Mouse (Mus musculus): ENCODE results near the gene Mlh3. TPM values are rescaled to one million over a fixed set of nuclear protein-coding genes. Genes with fewer than 3 reads are reported as not detected.

Gene Mlh3
- total RNA-seq, 2 experiments from 2014 or later: 14.9 to 18.4 TPM

DNA sequence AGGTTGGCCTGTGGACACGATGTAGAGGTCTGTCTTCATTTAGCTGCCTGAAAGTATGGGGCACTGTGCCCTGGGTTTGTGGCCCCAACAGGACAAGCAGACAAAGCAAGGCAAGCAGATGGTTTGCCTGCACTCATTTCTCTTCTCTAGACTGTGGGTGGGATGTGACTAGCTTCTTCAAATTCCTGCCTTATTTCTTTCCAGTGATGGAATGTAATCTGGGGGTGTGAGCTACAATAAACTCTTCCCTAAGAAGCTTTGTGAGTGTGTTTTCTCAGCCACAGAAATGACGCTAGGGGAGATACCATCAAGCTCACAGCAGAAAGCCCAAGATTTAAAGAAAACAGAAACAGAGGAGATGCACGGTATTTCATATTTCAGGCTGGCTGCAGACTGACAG is 18.3 kb downstream of the Mlh3 start:
- DNase-seq (ENCODE audit: low spot score in 2 of 2): peak in 1 of 2 experiments; percentile 51
- intact Hi-C loops (cut with DNase I): no loop called here

GRCm38 (mm10) chr12:85237553-85237952 is 32.8 kb downstream of the Mlh3 start:
- no peak for DNase-seq (ENCODE audit: low spot score in 2 of 2)
- intact Hi-C loops (cut with DNase I): no loop called here

GRCm38 (mm10) chr12:85233376-85234358 is 36.7 kb downstream of the Mlh3 start:
- intact Hi-C loops (cut with DNase I): no loop called here
- DNase-seq (ENCODE audit: low spot score in 2 of 2): no peak

GRCm38 (mm10) chr12:85227876-85228599 is 42.4 kb downstream of the Mlh3 start:
- DNase-seq (ENCODE audit: low spot score in 2 of 2): peak; percentile 9 to 43

DNA sequence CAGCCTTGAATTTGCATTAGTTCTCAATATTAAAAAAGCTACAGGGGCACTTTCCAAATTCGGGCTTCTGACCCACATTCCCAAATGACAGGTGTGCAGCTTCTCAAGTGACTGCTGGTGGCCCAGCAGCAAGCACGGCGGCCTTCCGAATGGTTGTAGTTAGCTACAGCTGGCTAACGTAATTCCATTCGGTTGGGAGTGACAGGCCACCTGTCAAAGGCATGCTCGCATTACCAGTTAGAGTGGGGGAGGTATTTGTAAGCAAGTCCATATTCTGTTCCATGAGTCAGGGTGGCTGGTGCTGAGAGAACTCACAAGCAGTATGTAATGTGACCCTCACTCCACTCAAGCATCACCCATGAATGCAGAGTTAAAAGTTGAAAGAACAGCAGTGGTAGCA is 43.2 kb downstream of the Mlh3 start:
- DNase-seq (ENCODE audit: low spot score in 2 of 2): no peak
- intact Hi-C loops (cut with DNase I): no loop called here

More at GRCm38 (mm10) chr12:85227876-85228599, 42.4 kb downstream of the Mlh3 start:
- intact Hi-C loops (cut with DNase I): no loop called here

GRCm38 (mm10) chr12:85219905-85220290 is 50.5 kb downstream of the Mlh3 start:
- intact Hi-C loops (cut with DNase I): loop anchor here (1.0 kb wide), 1 partner anchor 51 kb away; no protein-coding TSS in a partner anchor
- no peak for DNase-seq (ENCODE audit: low spot score in 2 of 2)

DNA sequence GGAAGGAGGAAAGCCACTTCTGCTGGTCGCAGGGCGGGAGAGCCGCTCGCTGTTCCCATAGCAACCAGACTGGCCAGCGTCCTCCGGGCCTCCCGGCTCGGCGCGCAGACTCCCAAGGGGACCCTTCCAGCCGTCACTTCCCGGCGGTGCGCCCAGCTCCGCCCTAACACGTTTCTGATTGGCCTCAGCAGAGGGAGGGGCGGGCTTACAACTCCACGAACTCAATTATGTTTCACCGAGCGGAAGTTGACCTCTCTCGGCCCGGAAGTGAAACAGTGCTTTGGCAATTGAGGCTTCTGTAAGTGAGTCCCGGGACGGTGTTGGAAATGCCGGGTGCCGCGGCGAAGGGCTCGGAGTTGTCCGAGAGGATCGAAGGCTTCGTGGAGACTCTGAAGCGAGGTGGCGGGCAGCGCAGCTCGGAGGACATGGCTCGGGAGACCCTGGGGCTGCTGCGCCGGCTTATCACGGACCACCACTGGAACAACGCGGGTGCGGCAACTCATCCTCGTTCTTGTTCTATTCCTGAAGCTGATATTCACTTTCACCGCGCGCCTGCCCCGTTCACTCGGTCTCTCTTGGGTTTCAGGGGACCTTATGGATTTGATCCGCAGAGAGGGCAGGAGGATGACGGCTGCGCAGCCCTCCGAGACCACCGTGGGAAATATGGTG is 51.0 kb downstream of the Mlh3 start, which contains the start of gene Eif2b2:
Gene Eif2b2, plus strand, starts transcription at position 246 of the 669 bp plus-strand sequence.
- intact Hi-C loops (cut with DNase I): loop anchor here (1.0 kb wide), 1 partner anchor 50 kb away; no protein-coding TSS in a partner anchor
- peak; percentile 98 to 100 for DNase-seq (ENCODE audit: low spot score in 2 of 2)

DNA sequence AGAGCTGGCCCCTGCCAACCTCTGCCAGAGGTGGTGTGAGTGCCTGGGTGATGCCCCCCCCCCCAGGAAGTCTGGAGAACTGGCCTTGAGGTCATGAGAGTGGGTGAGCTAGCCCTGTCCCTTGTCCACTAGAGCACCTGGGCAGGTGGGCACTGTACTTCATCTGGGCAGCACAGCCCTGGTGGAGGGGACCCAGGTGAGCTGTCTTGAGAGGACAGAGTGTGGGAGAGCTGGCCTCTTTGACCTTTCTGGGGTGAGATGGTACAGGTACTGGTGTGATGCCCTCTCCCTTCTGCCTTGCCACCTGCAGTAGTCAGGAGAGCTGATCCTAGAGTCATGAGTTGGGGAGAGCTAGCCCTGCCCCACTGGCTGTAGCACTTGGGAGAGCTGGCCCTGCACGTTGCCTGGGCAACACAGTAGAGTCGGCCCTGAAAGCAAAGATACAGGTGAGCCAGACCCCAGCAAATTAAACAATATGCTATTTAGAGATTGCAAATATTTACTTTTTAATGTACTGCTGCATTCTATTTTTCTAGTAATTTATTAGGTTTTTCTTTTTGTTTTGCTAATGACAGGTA is 52.6 kb downstream of the Mlh3 start:
- intact Hi-C loops (cut with DNase I): no loop called here
- DNase-seq (ENCODE audit: low spot score in 2 of 2): no peak

DNA sequence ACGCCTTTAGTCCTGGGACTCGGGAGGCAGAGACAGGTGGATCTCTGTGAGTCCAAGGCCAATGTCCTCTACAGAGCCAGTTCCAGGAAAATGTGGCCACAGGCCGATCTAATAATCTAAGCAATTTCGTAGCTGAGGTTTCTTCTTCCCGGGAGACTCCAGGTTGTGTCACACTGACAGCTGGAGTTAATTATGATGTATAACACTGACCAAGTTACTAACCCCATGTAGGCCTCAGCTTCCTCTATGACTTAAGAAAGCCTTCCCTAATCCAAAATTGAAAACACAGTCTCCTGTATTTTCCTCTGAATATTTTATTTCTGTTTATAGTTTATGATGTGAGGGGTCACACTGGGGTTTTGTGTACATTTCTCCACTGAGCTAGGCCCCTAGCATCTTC is 55.4 kb downstream of the Mlh3 start:
- intact Hi-C loops (cut with DNase I): no loop called here
- no peak for DNase-seq (ENCODE audit: low spot score in 2 of 2)

- no peak for DNase-seq (ENCODE audit: low spot score in 2 of 2)
- intact Hi-C loops (cut with DNase I): no loop called here
These were observed 61.7 kb downstream of the Mlh3 start for GRCm38 (mm10) chr12:85208687-85209199.

DNA sequence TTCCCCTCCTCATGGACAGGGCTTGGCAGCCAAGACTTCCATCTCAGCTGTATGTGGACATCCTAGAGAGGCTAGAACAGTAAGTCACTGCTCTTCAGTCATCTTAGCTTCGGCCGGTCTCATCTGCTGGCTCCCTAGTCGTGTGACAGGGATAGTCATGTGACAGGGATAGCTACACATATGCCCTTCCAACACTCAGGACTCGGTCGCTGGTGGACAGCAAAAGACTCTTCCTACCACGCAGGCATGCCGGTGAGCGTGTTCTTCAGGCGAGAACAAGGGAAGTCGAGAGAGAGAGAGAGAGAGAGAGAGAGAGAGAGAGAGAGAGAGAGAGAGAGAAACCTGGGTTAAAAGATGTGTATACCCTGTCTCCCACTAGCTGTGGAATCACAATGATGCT is 65.0 kb downstream of the Mlh3 start:
- intact Hi-C loops (cut with DNase I): no loop called here
- DNase-seq (ENCODE audit: low spot score in 2 of 2): no peak

- no peak for DNase-seq (ENCODE audit: low spot score in 2 of 2)
- intact Hi-C loops (cut with DNase I): no loop called here
These were observed 66.3 kb downstream of the Mlh3 start for GRCm38 (mm10) chr12:85204105-85204504.

DNA sequence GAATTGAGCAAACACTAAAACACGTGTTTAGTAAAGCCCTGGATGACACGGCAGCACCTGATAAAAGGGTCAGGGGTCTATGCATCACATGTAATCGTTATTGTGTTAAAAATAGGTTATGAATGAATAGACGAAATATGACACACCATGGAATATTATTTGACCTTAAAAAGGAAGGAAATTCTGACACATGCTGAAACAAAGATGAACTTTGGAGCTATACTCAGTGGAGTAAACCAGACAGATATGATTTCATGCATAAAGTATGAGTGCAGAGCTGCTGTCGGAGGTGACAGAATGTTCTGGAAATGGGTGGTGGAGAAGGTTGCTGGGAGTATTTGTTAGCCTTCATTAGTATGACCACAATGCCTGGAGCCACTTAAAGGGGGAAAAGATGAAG is 66.7 kb downstream of the Mlh3 start:
- intact Hi-C loops (cut with DNase I): no loop called here
- DNase-seq (ENCODE audit: low spot score in 2 of 2): no peak

GRCm38 (mm10) chr12:85202191-85202590 is 68.2 kb downstream of the Mlh3 start:
- no peak for DNase-seq (ENCODE audit: low spot score in 2 of 2)
- intact Hi-C loops (cut with DNase I): no loop called here

GRCm38 (mm10) chr12:85201830-85202147 is 68.6 kb downstream of the Mlh3 start:
- intact Hi-C loops (cut with DNase I): no loop called here
- no peak for DNase-seq (ENCODE audit: low spot score in 2 of 2)

- intact Hi-C loops (cut with DNase I): no loop called here
These were observed 69.2 kb downstream of the Mlh3 start for GRCm38 (mm10) chr12:85200929-85201829.

DNA sequence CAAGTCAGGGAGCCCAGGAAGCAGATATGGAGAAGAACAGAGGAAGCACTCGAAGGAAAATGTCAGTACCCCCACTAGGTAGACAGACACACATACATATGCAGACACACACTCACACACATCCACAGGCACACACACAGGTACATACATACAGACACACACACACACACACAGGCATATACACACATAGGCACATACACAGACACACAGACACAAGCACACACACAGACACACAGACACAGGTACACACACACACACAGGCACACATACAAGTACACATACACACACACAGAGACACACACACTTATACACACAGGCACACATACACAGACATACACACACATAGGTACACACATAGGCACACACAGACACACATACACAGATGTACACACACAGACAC is 70.4 kb downstream of the Mlh3 start:
- intact Hi-C loops (cut with DNase I): no loop called here
- no peak for DNase-seq (ENCODE audit: low spot score in 2 of 2)

More at GRCm38 (mm10) chr12:85200929-85201829, 69.2 kb downstream of the Mlh3 start:
- no peak for DNase-seq (ENCODE audit: low spot score in 2 of 2)

GRCm38 (mm10) chr12:85197936-85198335 is 72.5 kb downstream of the Mlh3 start:
- intact Hi-C loops (cut with DNase I): no loop called here

More at GRCm38 (mm10) chr12:85197936-85198335, 72.5 kb downstream of the Mlh3 start:
- no peak for DNase-seq (ENCODE audit: low spot score in 2 of 2)
